Mouse (Mus musculus): ENCODE results near the gene Spred3.

DNA sequence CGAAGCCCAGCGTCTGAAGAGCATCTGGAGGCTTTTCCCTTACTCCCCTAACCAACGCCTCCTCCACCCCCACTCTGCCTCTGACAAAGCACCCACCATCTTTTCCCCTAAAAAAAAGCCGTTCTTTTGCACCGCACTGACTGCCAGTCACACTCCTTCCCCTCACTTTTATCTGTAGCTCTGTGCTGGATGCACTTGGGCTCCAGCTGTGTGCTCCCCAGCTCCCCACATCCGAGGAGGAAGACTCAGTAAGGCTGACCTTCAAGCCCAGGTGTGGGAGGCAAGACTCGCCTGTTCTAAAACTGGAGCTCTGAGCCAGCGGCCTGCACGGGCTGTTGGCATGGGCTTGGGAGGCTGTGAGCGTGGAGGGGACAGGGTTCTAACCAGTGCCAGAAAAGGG is 18.7 kb downstream of the Spred3 start:
- TF ChIP-seq CTCF (IDR thresholded peaks at IDR 0.05; ENCODE audit: borderline replicate concordance, extremely low read depth, insufficient read depth, insufficient read length) (no peak), POLR2A (IDR thresholded peaks at IDR 0.05; ENCODE audit: borderline replicate concordance, extremely low read depth, insufficient read depth, insufficient read length, poor library complexity, severe bottlenecking) (no peak)

Measured in brain, embryonic 14.5 days (tissue).